Mouse (Mus musculus) brain, embryonic 14.5 days (tissue): ENCODE results near the gene Nyap2.

ENCODE experiments used
- CTCF ChIP-seq: fragments of 200-500 bp; IDR thresholded peaks from 2 replicates; pipeline ENCODE4 v1.5.1; 2012; ENCODE audit warnings: inconsistent platforms, mild to moderate bottlenecking, moderate library complexity, borderline replicate concordance; ENCODE audit not compliant: insufficient read depth, insufficient read length; ENCODE audit errors: extremely low read depth
- POLR2A ChIP-seq: fragments of 200-500 bp; IDR thresholded peaks from 2 replicates; pipeline ENCODE4 v1.6.1; 2012; ENCODE audit warnings: mild to moderate bottlenecking, inconsistent platforms, borderline replicate concordance; ENCODE audit not compliant: poor library complexity, insufficient read depth, insufficient read length, severe bottlenecking; ENCODE audit errors: extremely low read depth

- TF ChIP-seq POLR2A (no peak), CTCF (no peak)
Measured at GRCm38 (mm10) chr1:81145576-81145975, 68.8 kb downstream of the Nyap2 start.
